Mouse (Mus musculus) cerebellum, adult 2 months (tissue): Measurements from ENCODE around the gene Gm44579. TPM values are rescaled to one million over a fixed set of nuclear protein-coding genes. Genes with fewer than 3 reads are reported as not detected.
A peak's percentile ranks its signal among the peaks of the same experiment; 100 is the strongest.

ENCODE experiments used
- DNase-seq, 2 experiments: peaks; one replicate each; pipeline ENCODE4 v3.0.0; 2021
- H3K27ac ChIP-seq: fragments of 200-500 bp; 2 replicates; pipeline ENCODE4 v1.5.1; 2012; ENCODE audit warnings: low read length, control low read depth, inconsistent platforms; ENCODE audit not compliant: insufficient read depth
- H3K27me3 ChIP-seq: fragments of 200-500 bp; 2 replicates; pipeline ENCODE4 v1.6.1; 2012; ENCODE audit warnings: inconsistent platforms, mild to moderate bottlenecking, low read length, moderate library complexity; ENCODE audit not compliant: control insufficient read depth, insufficient read depth
- H3K4me1 ChIP-seq: fragments of 200-500 bp; 2 replicates; pipeline ENCODE4 v1.6.1; 2011; ENCODE audit warnings: low read length; ENCODE audit not compliant: control insufficient read depth, insufficient read depth
- H3K4me3 ChIP-seq: fragments of 200-500 bp; replicated peaks from 2 replicates; pipeline ENCODE3; 2011; ENCODE audit warnings: mild to moderate bottlenecking, low read depth, low read length, control low read depth; ENCODE audit not compliant: insufficient read depth
- CTCF ChIP-seq: fragments of 200-500 bp; IDR thresholded peaks from 2 replicates; pipeline ENCODE4 v1.5.1; 2011; ENCODE audit warnings: low read depth, mild to moderate bottlenecking, control low read depth, low read length, moderate library complexity, borderline replicate concordance; ENCODE audit not compliant: insufficient read depth
- POLR2A ChIP-seq: fragments of 200-500 bp; IDR thresholded peaks from 2 replicates; pipeline ENCODE4 v1.6.1; 2011; ENCODE audit warnings: low read length, control low read depth, borderline replicate concordance; ENCODE audit not compliant: insufficient read depth
- WGBS: fragments of 180-500 bp; shearing (Covaris S2); methylation state at CpG from one replicate; pipeline ENCODE4 v1.1.7; 2018; 5-methylcytosine and 5-hydroxymethylcytosine counted together
- polyA plus RNA-seq: library from polyadenylated mRNA; depleted of rRNA; stranded (reverse); fragments of >200 nt; gene quantifications from 2 replicates; pipeline ENCODE4 v1.2.3, GENCODE M21; 2012

The Gm44579 gene
- polyA plus RNA-seq, 1 experiment, result not detected

DNA sequence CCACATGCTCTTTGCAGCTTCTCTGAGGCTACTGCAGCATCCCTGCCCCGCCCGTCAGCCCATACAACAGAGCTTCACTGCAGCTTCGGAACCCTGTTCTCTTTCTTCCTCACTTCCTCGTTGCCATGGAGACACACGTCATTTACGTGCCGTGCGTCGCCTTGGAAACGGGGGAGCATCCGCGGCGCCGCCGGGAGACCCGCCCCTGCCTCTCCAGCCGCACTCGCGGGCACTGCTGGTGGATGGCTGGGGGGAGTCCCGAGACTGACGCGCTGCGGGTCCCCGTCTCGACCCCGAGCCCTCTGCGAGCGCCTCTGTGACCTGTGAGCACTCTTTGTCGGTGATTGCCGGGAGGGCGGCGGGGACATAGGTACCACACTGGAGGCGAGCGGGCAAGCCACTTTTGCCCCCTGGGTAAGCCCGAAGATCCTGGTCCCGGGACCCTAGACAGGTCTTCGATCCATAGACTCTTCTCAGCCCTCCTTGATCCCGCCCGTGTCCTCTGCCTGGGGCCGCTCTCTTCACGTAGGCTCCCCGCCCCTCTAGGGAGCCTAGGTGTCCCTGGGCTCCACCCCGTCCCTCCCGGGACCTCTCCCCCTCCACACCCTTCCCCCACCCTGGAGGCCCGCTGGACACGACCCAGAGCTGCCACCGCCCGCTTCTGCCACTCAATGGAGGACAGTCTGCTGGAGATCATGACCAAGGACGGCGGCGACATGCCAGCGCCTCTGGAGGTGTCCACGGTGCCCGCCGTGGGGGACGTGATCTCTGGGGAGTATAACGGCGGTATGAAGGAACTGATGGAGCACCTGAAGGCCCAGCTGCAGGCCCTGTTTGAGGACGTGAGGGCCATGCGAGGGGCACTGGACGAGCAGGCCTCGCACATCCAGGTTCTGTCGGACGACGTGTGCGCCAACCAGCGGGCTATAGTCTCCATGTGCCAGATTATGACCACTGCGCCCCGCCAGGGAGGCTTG is 52.8 kb downstream of the Gm44579 start:
- Histone ChIP-seq H3K27ac (peak overlapping the region; percentile 67; the same call in 1 of the 2 replicates), H3K4me3 (peak overlapping the region; percentile 97), H3K27me3 (no peaks in the 10 kb centered on the region), H3K4me1 (peaks cover 3% of the 10 kb centered on the region; the same call in 1 of the 2 replicates)
- DNase-seq, result peak; percentile 93 to 94
- WGBS, result 1% methylated on average over 69 of the region's 69 CpGs
- TF ChIP-seq CTCF, result no peak
- peak; percentile 88 for TF ChIP-seq POLR2A

DNA sequence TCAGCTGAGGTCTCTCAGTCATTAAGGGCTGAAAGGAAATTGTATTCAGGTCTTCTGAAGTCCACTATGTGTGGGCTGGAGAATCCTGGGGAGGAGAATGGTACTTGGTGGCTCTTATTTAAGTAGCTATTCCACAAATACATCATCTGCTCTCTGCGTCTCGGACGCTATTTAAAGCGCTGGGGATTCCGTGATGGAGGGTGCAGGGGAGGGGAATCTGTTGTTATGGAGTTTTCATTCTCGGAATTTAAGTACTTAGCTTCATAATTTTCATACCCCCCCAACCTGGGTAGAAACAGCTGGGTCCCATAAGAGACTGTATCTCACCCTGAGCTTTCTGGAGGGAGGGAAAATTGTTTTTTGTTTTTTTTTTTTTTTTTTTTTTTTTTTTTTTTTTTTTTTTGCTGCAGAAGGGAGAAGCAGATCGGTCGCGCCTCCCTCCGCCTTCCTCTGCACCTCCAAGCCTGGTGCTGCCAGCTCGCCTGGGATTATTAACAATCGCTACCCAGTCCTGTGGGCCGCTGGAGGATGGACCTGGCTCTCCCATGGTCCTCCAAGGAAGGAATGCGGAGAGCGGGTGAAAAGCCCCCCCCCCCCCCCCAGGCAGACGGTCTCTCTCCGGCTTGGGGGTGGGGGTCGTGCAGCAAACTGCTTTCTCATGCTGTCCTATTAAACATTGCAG is 53.7 kb downstream of the Gm44579 start, which contains the start of gene Ccdc184:
Gene Ccdc184, plus strand, starts transcription at position 196 of the 682 bp plus-strand sequence.
- H3K27me3 ChIP-seq, result no peaks in the 10 kb centered on the region
- peak within 1 kb of the TSS; percentile 97 for H3K4me3 ChIP-seq
- peaks cover 3% of the 10 kb centered on the region; the same call in 1 of the 2 replicates for H3K4me1 ChIP-seq
- under 1% methylated on average over 18 of the region's 18 CpGs for WGBS
- TF ChIP-seq POLR2A, result no peak
- TF ChIP-seq CTCF, result no peak
- H3K27ac ChIP-seq, result peak within 1 kb of the TSS; percentile 67; the same call in 1 of the 2 replicates
- DNase-seq, result peak in 1 of 2 experiments; percentile 35

DNA sequence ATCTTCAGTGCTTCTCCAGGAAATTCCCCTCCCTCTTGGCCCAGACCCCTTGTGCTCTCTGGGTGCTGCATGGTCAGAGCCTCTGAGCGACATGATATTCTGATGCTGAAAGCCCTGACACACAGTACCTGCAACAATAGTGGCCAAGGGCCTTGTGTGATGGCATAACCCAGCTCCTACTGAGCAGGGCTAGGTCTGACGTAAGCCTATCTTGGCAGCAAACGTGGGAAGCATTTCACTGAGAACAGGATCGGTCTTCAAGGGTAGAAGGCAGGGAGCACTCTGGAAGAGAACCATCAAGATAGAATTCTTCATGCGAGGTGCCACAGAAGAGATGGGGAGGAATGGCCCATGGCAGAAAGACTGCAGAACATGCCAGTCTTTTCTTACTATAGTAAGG is 55.3 kb downstream of the Gm44579 start, which contains the start of gene Asb8:
Gene Asb8, minus strand, starts transcription at position 101 of the 400 bp plus-strand sequence.
- no peaks in the 10 kb centered on the region for H3K27me3 ChIP-seq
- no peak for TF ChIP-seq CTCF
- no peak for TF ChIP-seq POLR2A
- peaks cover 3% of the 10 kb centered on the region; the same call in 1 of the 2 replicates for H3K4me1 ChIP-seq
- DNase-seq, result no peak
- 74% methylated on average over 5 of the region's 5 CpGs for WGBS
- no peak within 1 kb of the TSS for H3K4me3 ChIP-seq
- no peak within 1 kb of the TSS for H3K27ac ChIP-seq

DNA sequence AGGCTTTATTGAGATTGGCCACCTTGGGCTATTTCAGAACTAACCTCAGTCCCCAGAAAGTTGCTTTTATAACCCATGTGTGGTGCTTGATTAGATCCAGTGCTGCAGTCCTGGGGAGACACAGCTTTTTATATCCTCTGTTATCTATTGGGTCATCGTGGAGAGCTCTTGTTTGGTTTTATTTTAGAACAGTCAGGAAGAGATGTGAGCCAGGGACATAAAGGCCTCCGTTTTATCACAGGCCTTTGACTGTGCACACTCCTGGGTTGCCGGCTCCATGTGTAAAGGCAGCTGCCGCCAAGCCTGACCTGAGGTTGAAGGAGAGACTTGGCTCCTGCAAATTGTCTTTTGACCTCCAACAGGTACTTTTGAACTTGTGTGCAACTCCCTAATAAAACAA is 58.2 kb downstream of the Gm44579 start:
- DNase-seq, result no peak
- no peaks in the 10 kb centered on the region for H3K4me1 ChIP-seq
- H3K27me3 ChIP-seq, result no peaks in the 10 kb centered on the region
- H3K4me3 ChIP-seq, result no peak overlapping the region
- no peak overlapping the region for H3K27ac ChIP-seq
- WGBS, result 69% methylated on average over 4 of the region's 4 CpGs
- TF ChIP-seq CTCF, result no peak
- no peak for TF ChIP-seq POLR2A

DNA sequence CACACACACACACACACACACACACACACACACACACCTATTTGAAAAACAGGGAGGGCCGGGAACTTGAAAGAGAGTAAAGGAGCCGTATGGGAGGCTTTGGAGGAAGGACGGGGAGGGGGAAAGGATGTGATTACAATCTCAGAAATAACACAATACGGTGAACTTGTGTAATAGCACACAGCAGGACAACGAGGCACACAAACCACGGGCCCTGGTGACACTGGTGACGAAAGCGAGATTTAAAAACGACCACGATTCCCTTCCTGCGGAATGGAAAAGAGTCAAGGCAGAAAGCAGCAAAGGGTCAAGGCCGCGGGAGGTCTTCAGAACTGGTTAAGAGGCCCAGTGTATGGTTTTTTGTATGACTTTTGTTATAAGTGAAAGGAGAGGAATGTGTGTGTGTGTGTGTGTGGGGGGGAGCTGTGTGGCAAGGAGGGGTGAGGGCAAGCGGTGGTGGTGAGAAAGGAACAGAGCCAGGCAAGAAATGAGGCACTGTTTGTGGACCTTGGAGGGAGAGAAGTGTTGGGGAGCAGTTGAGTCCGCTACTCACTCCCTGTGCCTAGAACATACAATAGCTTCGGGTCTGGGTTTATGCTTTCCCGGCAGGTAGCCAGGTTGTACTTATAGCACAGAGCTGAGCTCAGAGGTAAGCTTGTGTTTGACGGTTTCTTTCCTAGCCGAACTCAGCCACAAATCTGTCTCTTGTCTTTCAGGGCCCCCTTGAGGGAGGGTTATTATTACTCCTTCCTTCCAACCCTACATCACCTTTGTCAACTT is 59.6 kb downstream of the Gm44579 start:
- TF ChIP-seq POLR2A (no peak), CTCF (no peak)
- Histone ChIP-seq H3K27ac (no peak overlapping the region), H3K4me1 (no peaks in the 10 kb centered on the region), H3K4me3 (no peak overlapping the region), H3K27me3 (no peaks in the 10 kb centered on the region)
- 50% methylated on average over 19 of the region's 19 CpGs for WGBS
- no peak for DNase-seq

DNA sequence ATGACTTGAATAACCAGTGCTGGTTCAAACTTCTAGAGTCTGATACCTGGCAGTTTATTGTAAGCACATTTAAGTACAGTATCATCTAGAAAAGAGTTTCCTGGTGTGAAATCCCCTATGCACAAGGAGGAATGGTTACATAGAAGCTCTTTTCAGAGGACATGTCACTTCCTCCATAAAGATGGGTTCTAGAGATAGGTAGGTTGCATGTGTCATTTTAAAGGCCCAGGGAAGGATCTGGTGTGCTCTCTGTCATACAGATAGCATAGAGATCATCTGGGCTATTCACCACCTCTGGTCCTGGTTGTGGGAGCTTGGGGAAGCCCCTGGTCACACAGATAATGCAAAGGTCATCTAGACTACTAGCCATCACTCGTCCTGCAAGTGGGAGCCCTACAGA is 63.5 kb downstream of the Gm44579 start:
- H3K27ac ChIP-seq, result no peak overlapping the region
- no peaks in the 10 kb centered on the region for H3K4me1 ChIP-seq
- no peak overlapping the region for H3K4me3 ChIP-seq
- DNase-seq, result no peak
- WGBS, result 78% methylated on average over 1 of the region's 1 CpGs
- TF ChIP-seq POLR2A (no peak), CTCF (no peak)
- H3K27me3 ChIP-seq, result no peaks in the 10 kb centered on the region

DNA sequence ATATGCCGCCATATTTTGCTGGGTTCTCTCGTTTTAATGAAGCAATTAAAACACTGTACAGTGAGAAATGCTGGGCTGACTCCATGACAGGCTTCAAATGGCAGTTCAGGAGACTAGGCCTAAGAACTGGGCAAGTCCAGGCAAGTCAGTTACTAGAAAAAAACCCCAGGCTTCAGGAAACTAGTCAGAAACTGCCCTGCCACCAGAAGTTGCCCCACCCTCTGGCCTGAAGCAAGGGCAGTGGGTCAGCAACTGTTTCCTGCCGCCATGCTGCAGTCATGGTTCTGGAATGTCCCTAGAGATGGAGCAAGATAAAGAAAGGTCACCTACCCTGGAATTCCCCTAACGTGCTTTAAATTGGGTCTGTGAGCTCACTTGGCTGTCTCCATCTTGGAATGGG is 64.8 kb downstream of the Gm44579 start:
- WGBS, result 79% methylated on average over 4 of the region's 4 CpGs
- H3K4me3 ChIP-seq, result no peak overlapping the region
- no peak for TF ChIP-seq POLR2A
- no peak for TF ChIP-seq CTCF
- no peak overlapping the region for H3K27ac ChIP-seq
- no peaks in the 10 kb centered on the region for H3K4me1 ChIP-seq
- H3K27me3 ChIP-seq, result no peaks in the 10 kb centered on the region
- DNase-seq, result no peak
